Mouse (Mus musculus) limb, embryonic 12.5 days (tissue): ENCODE measurements around the gene Mapk14. TPM values are rescaled to one million over a fixed set of nuclear protein-coding genes. Genes with fewer than 3 reads are reported as not detected.

Experiments
- ATAC-seq: fragments of 200-750 bp; cut with Nextera tagmentation; 2 replicates; pipeline ENCODE4 v1.8.0; 2017; ENCODE audit warnings: low read depth, moderate TSS enrichment; ENCODE audit not compliant: insufficient number of reproducible peaks, insufficient read depth, low FRiP score, low TSS enrichment
- H3K27ac ChIP-seq: fragments of 300-500 bp; sonication (generic); 2 replicates; pipeline ENCODE4 v1.5.1; 2016; ENCODE audit warnings: mild to moderate bottlenecking, moderate library complexity
- H3K27me3 ChIP-seq: fragments of 300-500 bp; sonication (generic); 2 replicates; pipeline ENCODE4 v1.6.1; 2016; ENCODE audit warnings: mild to moderate bottlenecking, moderate library complexity
- H3K36me3 ChIP-seq: fragments of 300-500 bp; sonication (generic); 2 replicates; pipeline ENCODE4 v1.6.1; 2016; ENCODE audit warnings: mild to moderate bottlenecking, moderate library complexity
- H3K4me1 ChIP-seq: fragments of 300-500 bp; sonication (generic); replicated peaks from 2 replicates; pipeline ENCODE4 v1.6.1; 2016
- H3K4me2 ChIP-seq: fragments of 300-500 bp; sonication (generic); 2 replicates; pipeline ENCODE4 v1.6.1; 2016; ENCODE audit warnings: mild to moderate bottlenecking, moderate library complexity
- H3K4me3 ChIP-seq: fragments of 300-500 bp; sonication (generic); replicated peaks from 2 replicates; pipeline ENCODE4 v1.5.1; 2016; ENCODE audit warnings: mild to moderate bottlenecking
- H3K9ac ChIP-seq: fragments of 300-500 bp; sonication (generic); replicated peaks from 2 replicates; pipeline ENCODE4 v1.6.1; 2016; ENCODE audit warnings: mild to moderate bottlenecking, moderate library complexity
- H3K9me3 ChIP-seq: fragments of 300-500 bp; sonication (generic); 2 replicates; pipeline ENCODE4 v1.6.1; 2016; ENCODE audit warnings: mild to moderate bottlenecking, moderate library complexity
- WGBS: fragments of 180-500 bp; shearing (Covaris S2); methylation state at CpG from one replicate; pipeline ENCODE4 v1.1.7; 2016; 5-methylcytosine and 5-hydroxymethylcytosine counted together
- polyA plus RNA-seq: library from polyadenylated mRNA; unstranded; fragments of >200 nt; fragmentation: Nextera tagmentation; extraction: Ambion mirVana; gene quantifications from 2 replicates; pipeline ENCODE4 v1.2.1, GENCODE M21; 2016

The Mapk14 gene
- polyA plus RNA-seq: 48.9 and 50.8 TPM in 2 replicates

DNA sequence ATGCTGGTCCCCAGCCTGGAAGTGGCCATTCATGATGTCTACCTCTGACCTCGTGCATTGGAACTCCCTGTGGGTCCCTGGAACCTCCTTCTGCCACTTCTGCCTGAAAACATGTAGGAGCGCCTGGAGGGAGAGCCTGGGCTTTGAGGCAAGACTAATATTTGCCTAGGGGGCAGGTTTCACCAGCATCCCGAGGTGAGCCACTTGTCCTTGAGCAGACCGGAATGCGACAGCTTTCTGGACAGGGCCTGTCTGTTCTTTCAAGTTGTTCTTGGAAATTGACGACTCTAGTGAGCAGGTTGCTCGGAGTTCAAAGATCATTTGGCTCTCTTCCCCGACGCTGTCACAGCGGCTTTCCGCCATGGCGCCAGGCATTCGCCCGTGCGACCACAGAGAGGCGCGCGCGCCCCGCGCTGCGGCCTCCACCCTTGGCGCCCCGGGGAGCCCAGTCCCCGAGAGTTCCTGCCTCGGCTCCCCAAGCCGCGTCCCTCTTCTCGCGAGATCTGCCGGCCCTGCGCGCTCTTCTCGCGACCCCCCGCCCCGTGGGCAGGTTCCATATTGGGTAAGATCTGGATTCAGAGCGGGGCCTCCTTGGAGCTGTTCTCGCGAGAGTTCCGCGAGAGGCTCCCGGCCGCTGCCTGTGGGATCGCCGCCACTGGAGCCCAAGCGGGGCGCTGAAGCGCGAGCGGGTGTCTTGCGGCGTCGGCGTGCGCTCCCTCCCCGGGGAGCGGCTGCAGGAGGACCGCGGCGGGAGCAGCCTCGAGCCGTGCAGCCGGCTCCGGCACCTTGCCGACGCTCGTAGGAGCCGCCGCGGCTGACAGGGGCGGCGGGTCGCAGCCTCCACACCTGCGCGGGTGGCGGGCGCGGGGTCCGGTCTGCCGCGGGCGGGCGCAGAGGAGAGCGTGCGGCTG is at the start of gene Mapk14:
Gene Mapk14, plus strand, starts transcription at position 554 of the 911 bp plus-strand sequence.
- H3K4me3 ChIP-seq: peak within 1 kb of the TSS; percentile 97
- H3K36me3 ChIP-seq: 0 out of 2 replicates have a peak, but pooled peaks cover 6% of the 10 kb centered on the region
- peaks cover 31% of the 10 kb centered on the region for H3K4me1 ChIP-seq
- under 1% methylated on average over 84 of the region's 86 CpGs for WGBS
- H3K9ac ChIP-seq: peak within 1 kb of the TSS; percentile 96
- H3K27ac ChIP-seq: peak within 1 kb of the TSS; percentile 96
- H3K4me2 ChIP-seq: peak within 1 kb of the TSS; percentile 63
- ATAC-seq: peak; percentile 85
- no peaks in the 10 kb centered on the region for H3K9me3 ChIP-seq
- peaks cover 14% of the 10 kb centered on the region for H3K27me3 ChIP-seq

DNA sequence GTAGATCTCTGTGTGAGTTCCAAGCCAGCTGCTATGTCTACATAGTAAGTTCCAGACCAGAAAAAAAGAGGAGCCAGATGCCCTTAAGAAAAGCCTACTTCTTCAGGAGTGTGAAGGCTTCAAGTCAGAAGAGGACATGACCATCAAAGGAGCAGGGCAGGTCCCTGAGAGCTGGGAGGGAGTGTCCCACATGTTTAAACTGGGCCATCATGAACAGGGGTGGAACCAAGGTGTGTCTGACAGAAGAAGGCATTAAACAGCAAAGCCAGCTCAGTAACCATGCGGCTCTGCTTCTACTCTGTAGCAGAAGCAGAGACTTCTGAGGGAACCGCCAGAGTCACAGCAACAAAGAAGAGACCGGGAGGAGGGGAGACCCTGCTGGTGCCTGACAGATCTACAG is 47.4 kb upstream of the Mapk14 start:
- H3K4me1 ChIP-seq: peaks cover 11% of the 10 kb centered on the region
- no peaks in the 10 kb centered on the region for H3K27me3 ChIP-seq
- no peak overlapping the region for H3K4me3 ChIP-seq
- no peaks in the 10 kb centered on the region for H3K36me3 ChIP-seq
- WGBS: 44% methylated on average over 3 of the region's 3 CpGs
- no peak overlapping the region for H3K9ac ChIP-seq
- H3K9me3 ChIP-seq: no peaks in the 10 kb centered on the region
- no peak overlapping the region for H3K4me2 ChIP-seq
- ATAC-seq: no peak
- no peak overlapping the region for H3K27ac ChIP-seq

- Histone ChIP-seq H3K36me3 (no peaks in the 10 kb centered on the region), H3K4me1 (peaks cover 11% of the 10 kb centered on the region), H3K4me2 (no peak overlapping the region), H3K9ac (no peak overlapping the region), H3K27me3 (no peaks in the 10 kb centered on the region), H3K27ac (no peak overlapping the region), H3K4me3 (no peak overlapping the region), H3K9me3 (no peaks in the 10 kb centered on the region)
- WGBS: 59% methylated on average over 4 of the region's 4 CpGs
- ATAC-seq: no peak
Observed at GRCm38 (mm10) chr17:28644112-28644511, 47.0 kb upstream of the Mapk14 start.

DNA sequence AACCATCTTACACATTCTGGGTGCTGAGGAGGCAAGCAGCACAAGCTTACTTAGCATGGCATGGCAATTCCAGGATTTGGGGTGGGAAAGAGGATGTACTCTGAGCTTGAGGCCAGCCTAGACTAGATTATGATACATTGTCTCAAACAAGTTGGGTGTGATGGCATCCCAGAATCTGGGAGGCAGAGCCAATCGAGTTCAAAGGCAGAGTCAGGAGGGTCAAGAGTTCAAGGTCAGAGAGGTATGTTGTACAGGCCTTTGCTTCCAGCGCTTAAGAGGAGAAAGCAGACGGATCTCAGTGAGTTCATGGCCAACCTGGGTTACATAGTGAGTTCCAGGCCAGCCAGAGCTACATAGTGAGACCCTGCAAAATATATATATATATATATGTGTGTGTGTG is 44.9 kb upstream of the Mapk14 start:
- H3K4me1 ChIP-seq: peaks cover 11% of the 10 kb centered on the region
- H3K9ac ChIP-seq: no peak overlapping the region
- WGBS: 60% methylated on average over 3 of the region's 3 CpGs
- no peak overlapping the region for H3K27ac ChIP-seq
- no peaks in the 10 kb centered on the region for H3K27me3 ChIP-seq
- no peak overlapping the region for H3K4me2 ChIP-seq
- H3K36me3 ChIP-seq: no peaks in the 10 kb centered on the region
- H3K9me3 ChIP-seq: no peaks in the 10 kb centered on the region
- ATAC-seq: no peak
- no peak overlapping the region for H3K4me3 ChIP-seq

GRCm38 (mm10) chr17:28648607-28649370 is 42.3 kb upstream of the Mapk14 start:
- Histone ChIP-seq H3K27ac (no peak overlapping the region), H3K4me2 (no peak overlapping the region), H3K9ac (no peak overlapping the region), H3K4me3 (no peak overlapping the region), H3K27me3 (no peaks in the 10 kb centered on the region), H3K36me3 (no peaks in the 10 kb centered on the region), H3K9me3 (no peaks in the 10 kb centered on the region), H3K4me1 (no peaks in the 10 kb centered on the region)
- WGBS: 54% methylated on average over 6 of the region's 6 CpGs
- ATAC-seq: no peak

- H3K36me3 ChIP-seq: no peaks in the 10 kb centered on the region
- no peak overlapping the region for H3K4me3 ChIP-seq
- ATAC-seq: no peak
- no peaks in the 10 kb centered on the region for H3K4me1 ChIP-seq
- H3K27me3 ChIP-seq: no peaks in the 10 kb centered on the region
- 88% methylated on average over 3 of the region's 3 CpGs for WGBS
- no peak overlapping the region for H3K4me2 ChIP-seq
- no peaks in the 10 kb centered on the region for H3K9me3 ChIP-seq
- no peak overlapping the region for H3K9ac ChIP-seq
- H3K27ac ChIP-seq: no peak overlapping the region
Observed at GRCm38 (mm10) chr17:28650268-28650667, 40.9 kb upstream of the Mapk14 start.

DNA sequence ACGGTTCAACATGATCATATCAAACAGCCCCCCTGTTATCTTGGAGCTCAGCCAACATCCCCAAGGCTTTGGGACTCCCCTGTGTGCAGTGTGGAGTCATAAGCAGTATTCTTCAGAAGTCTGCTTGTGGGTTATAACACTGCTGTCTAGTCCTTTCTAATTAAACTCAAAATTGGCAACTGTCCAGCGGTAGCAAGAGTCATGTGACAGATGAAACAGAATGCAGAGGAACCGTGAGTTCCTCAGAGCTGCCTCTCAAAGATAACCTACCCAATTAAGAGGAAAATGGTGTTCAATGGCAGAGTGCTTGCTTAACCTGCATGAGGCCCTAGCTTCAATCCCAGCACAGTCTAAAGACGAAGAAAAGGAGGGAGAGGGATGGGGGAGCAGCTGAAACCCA is 33.2 kb upstream of the Mapk14 start:
- H3K27me3 ChIP-seq: no peaks in the 10 kb centered on the region
- H3K9ac ChIP-seq: no peak overlapping the region
- no peaks in the 10 kb centered on the region for H3K9me3 ChIP-seq
- no peaks in the 10 kb centered on the region for H3K36me3 ChIP-seq
- H3K4me1 ChIP-seq: no peaks in the 10 kb centered on the region
- WGBS: 52% methylated on average over 4 of the region's 4 CpGs
- H3K27ac ChIP-seq: no peak overlapping the region
- no peak overlapping the region for H3K4me2 ChIP-seq
- no peak overlapping the region for H3K4me3 ChIP-seq
- no peak for ATAC-seq

GRCm38 (mm10) chr17:28659564-28659963 is 31.6 kb upstream of the Mapk14 start:
- no peak for ATAC-seq
- H3K9ac ChIP-seq: no peak overlapping the region
- no peaks in the 10 kb centered on the region for H3K36me3 ChIP-seq
- WGBS: 74% methylated on average over 6 of the region's 6 CpGs
- no peaks in the 10 kb centered on the region for H3K27me3 ChIP-seq
- H3K4me2 ChIP-seq: no peak overlapping the region
- H3K27ac ChIP-seq: no peak overlapping the region
- no peaks in the 10 kb centered on the region for H3K4me1 ChIP-seq
- no peaks in the 10 kb centered on the region for H3K9me3 ChIP-seq
- H3K4me3 ChIP-seq: no peak overlapping the region

GRCm38 (mm10) chr17:28682311-28683084 is 8.6 kb upstream of the Mapk14 start:
- no peak overlapping the region for H3K4me2 ChIP-seq
- no peak overlapping the region for H3K4me3 ChIP-seq
- ATAC-seq: no peak
- H3K4me1 ChIP-seq: no peaks in the 10 kb centered on the region
- no peaks in the 10 kb centered on the region for H3K9me3 ChIP-seq
- no peak overlapping the region for H3K9ac ChIP-seq
- 80% methylated on average over 13 of the region's 13 CpGs for WGBS
- no peak overlapping the region for H3K27ac ChIP-seq
- no peaks in the 10 kb centered on the region for H3K27me3 ChIP-seq
- no peaks in the 10 kb centered on the region for H3K36me3 ChIP-seq

DNA sequence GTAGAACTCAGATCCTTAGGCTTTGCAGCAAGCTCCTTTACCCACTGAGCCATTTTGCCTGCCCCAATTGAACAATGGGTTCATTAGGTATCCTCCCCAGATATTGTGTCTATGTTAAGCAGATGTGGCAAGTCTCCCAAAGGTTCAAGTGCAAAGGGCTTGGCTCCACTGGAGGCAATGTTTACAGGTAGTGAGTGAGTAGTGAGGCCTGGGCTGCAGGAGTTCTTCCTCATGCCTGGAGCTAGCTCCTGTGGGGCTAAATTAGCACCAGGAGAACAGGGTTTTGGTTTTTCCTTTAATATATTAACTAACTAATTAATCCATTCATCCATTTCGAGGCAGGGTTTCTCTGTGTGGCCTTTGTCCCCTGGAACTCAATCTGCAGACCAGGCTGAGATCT is 7.5 kb upstream of the Mapk14 start:
- no peak overlapping the region for H3K4me2 ChIP-seq
- H3K4me3 ChIP-seq: no peak overlapping the region
- 75% methylated on average over 1 of the region's 1 CpGs for WGBS
- no peak overlapping the region for H3K9ac ChIP-seq
- 0 out of 2 replicates have a peak, but pooled peaks cover 5% of the 10 kb centered on the region for H3K27me3 ChIP-seq
- H3K4me1 ChIP-seq: no peaks in the 10 kb centered on the region
- no peak for ATAC-seq
- H3K27ac ChIP-seq: no peak overlapping the region
- H3K9me3 ChIP-seq: no peaks in the 10 kb centered on the region
- no peaks in the 10 kb centered on the region for H3K36me3 ChIP-seq

- Histone ChIP-seq H3K9ac (no peak overlapping the region), H3K4me1 (peaks cover 6% of the 10 kb centered on the region; the same call in 1 of the 2 replicates), H3K9me3 (no peaks in the 10 kb centered on the region), H3K36me3 (no peaks in the 10 kb centered on the region), H3K4me3 (no peak overlapping the region), H3K4me2 (no peak overlapping the region), H3K27me3 (peaks cover 13% of the 10 kb centered on the region), H3K27ac (no peak overlapping the region)
- ATAC-seq: no peak
- 90% methylated on average over 19 of the region's 19 CpGs for WGBS
Observed at GRCm38 (mm10) chr17:28684631-28685030, 6.5 kb upstream of the Mapk14 start.
